Comparison of ENCODE assay signal across 8 mouse cellular contexts in the genomic region with DNA sequence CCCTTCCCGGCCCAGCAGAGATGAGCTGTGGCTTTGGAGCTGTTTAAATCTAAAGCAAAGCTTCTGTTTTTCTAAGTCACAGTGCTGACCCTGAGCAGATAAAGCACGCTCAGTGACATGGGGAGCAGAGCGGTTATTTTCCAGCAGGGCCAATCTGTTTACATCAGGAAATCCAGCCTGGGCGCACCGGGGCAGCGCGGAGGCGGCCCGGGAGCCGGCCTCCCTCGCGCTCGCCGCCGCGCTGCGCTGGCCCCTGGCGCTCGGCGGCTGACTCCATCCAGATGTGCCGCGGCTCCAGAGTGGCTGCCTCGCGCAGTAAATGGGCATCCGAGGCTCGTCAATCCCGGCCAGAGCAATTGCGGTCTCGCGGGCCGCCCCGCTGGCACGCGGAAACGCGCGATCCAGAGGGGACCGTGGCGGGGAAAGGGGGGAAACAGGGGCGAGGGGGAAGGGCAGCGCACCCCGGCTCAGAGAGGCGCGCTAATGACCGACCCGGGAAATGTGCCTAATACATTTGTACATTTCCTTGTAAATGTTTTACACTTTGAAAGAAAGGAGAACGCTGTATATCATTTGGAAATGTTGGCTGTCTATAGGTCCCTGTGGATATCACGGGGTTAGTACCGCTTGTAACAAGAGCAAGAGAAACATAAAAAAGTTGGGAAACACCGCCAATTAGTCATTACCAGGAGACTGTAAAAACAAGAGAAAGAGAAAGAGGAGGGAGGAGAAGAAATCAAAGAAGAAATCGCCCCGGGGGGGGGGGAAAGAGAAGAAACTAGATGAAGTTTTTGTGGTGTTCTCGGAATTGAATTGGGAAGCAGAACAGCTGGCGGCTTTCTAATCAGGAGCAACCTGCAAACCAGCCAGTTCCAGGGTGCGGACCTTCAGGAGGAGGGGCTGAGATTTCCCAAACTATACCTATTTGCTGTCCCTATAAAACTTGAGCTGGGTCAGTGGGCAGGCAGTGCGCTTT.
DNase-seq lines count a peak whose midpoint lies in the region; ATAC-seq and TF ChIP-seq lines count a peak whose summit lies in the region.

No protein-coding gene starts in this region.

- peak overlapping the region; percentile 56 for H3K9ac ChIP-seq in embryonic facial prominence, embryonic 11.5 days (replicated peaks; ENCODE audit: low read length)
- peak overlapping the region; percentile 39; the same call in 1 of the 2 replicates for H3K9ac ChIP-seq in lung, postnatal 0 days (replicated peaks; ENCODE audit: low read depth)

- peaks cover 5% of the 10 kb centered on the region for H3K4me1 ChIP-seq in embryonic facial prominence, embryonic 11.5 days (ENCODE audit: control insufficient read depth, insufficient read depth, low read length)
- H3K4me1 ChIP-seq in lung, postnatal 0 days (ENCODE audit: insufficient read depth, low read depth, low read length) = peaks cover 2% of the 10 kb centered on the region; the same call in 1 of the 2 replicates

- DNase-seq in layer of hippocampus, adult 2 months (ENCODE audit: low spot score in 2 of 2) = no peak
- no peak for DNase-seq in layer of hippocampus, adult 9-11 months
- peak; percentile 86 for DNase-seq in embryonic facial prominence, embryonic 11.5 days (ENCODE audit: low spot score)
- peak; percentile 19 to 34 for DNase-seq in heart, adult 9 months (ENCODE audit: low spot score in 2 of 2)
- DNase-seq in kidney, adult 8-10 months = peak; percentile 28 to 33
- peak; percentile 63 for DNase-seq in lung, postnatal 0 days (ENCODE audit: low spot score)
- DNase-seq in right cerebral cortex, postnatal 25 days = peak; percentile 7

- under 1% methylated on average over 56 of the region's 56 CpGs for WGBS in embryonic facial prominence, embryonic 11.5 days
- 2% methylated on average over 56 of the region's 56 CpGs for WGBS in lung, postnatal 0 days

- TF ChIP-seq CTCF in layer of hippocampus, adult 2 months (conservative IDR thresholded peaks at IDR 0.05) = no peak
- TF ChIP-seq CTCF in lung, postnatal 0 days (IDR thresholded peaks at IDR 0.05) = no peak

- H3K4me3 ChIP-seq in layer of hippocampus, adult 2 months = peak overlapping the region; percentile 58
- H3K4me3 ChIP-seq in embryonic facial prominence, embryonic 11.5 days (ENCODE audit: low read depth, low read length) = peak overlapping the region; percentile 44
- peak overlapping the region; percentile 45 for H3K4me3 ChIP-seq in lung, postnatal 0 days (ENCODE audit: low read depth, low read length)

- peak; percentile 96 for ATAC-seq in embryonic facial prominence, embryonic 11.5 days (replicated peaks; ENCODE audit: insufficient number of reproducible peaks, low FRiP score, low TSS enrichment, low read depth)
- ATAC-seq in lung, postnatal 0 days = peak; percentile 83
- ATAC-seq in activated CD4-positive, CD25-positive, alpha-beta regulatory T cell, adult 4 months = no peak

- no peak for TF ChIP-seq EP300 in lung, postnatal 0 days (IDR thresholded peaks at IDR 0.05)

- H3K9me3 ChIP-seq in embryonic facial prominence, embryonic 11.5 days (replicated peaks; ENCODE audit: control insufficient read depth, low read length) = no peaks in the 10 kb centered on the region
- H3K9me3 ChIP-seq in lung, postnatal 0 days (ENCODE audit: low read length) = no peaks in the 10 kb centered on the region

- H3K36me3 ChIP-seq in embryonic facial prominence, embryonic 11.5 days (replicated peaks; ENCODE audit: control insufficient read depth, insufficient read depth, low read depth, low read length) = no peaks in the 10 kb centered on the region
- no peaks in the 10 kb centered on the region for H3K36me3 ChIP-seq in lung, postnatal 0 days (ENCODE audit: insufficient read depth, low read length)

- H3K4me2 ChIP-seq in embryonic facial prominence, embryonic 11.5 days (ENCODE audit: low read depth, low read length) = peak overlapping the region; percentile 81
- H3K4me2 ChIP-seq in lung, postnatal 0 days (replicated peaks; ENCODE audit: low read depth, low read length) = peak overlapping the region; percentile 86

- H3K27me3 ChIP-seq in embryonic facial prominence, embryonic 11.5 days (ENCODE audit: control insufficient read depth, insufficient read depth, low read length) = no peaks in the 10 kb centered on the region
- H3K27me3 ChIP-seq in lung, postnatal 0 days (replicated peaks; ENCODE audit: insufficient read depth, low read length) = no peaks in the 10 kb centered on the region

- H3K27ac ChIP-seq in layer of hippocampus, adult 2 months = 0 out of 2 replicates have a peak overlapping the region, but pooled peaks have one; percentile 14
- H3K27ac ChIP-seq in embryonic facial prominence, embryonic 11.5 days (replicated peaks; ENCODE audit: low read depth, low read length) = peak overlapping the region; percentile 87
- H3K27ac ChIP-seq in lung, postnatal 0 days (ENCODE audit: low read length) = peak overlapping the region; percentile 82

Comparison
In these comparisons a context has a peak if more than half of its experiments do, and no peak if none do; other contexts are left out.
1. DNase-seq: peak in embryonic facial prominence, embryonic 11.5 days (single experiment), heart, adult 9 months (2 of 2), kidney, adult 8-10 months (2 of 2), lung, postnatal 0 days (single experiment) and right cerebral cortex, postnatal 25 days (single experiment); none in layer of hippocampus, adult 2 months (0 of 2) and layer of hippocampus, adult 9-11 months (single experiment).
2. H3K27ac ChIP-seq: peak in every context shown above with its lines; median percentile 87 in embryonic facial prominence, embryonic 11.5 days; 82 in lung, postnatal 0 days; 14 in layer of hippocampus, adult 2 months.
3. Peak in every context shown above with its lines, with median percentiles within 50 percentile points of each other: H3K4me3 ChIP-seq.